Mouse (Mus musculus) stomach, postnatal 0 days (tissue): ENCODE results near the gene Tmprss6.

Source experiments
- CTCF ChIP-seq: IDR thresholded peaks from 2 replicates; pipeline ENCODE4 v1.5.1; 2016; ENCODE audit warnings: antibody characterized with exemption, low read depth, mild to moderate bottlenecking, moderate library complexity
- EP300 ChIP-seq: optimal IDR thresholded peaks from 2 replicates; pipeline ENCODE3; 2016; ENCODE audit warnings: antibody characterized with exemption

DNA sequence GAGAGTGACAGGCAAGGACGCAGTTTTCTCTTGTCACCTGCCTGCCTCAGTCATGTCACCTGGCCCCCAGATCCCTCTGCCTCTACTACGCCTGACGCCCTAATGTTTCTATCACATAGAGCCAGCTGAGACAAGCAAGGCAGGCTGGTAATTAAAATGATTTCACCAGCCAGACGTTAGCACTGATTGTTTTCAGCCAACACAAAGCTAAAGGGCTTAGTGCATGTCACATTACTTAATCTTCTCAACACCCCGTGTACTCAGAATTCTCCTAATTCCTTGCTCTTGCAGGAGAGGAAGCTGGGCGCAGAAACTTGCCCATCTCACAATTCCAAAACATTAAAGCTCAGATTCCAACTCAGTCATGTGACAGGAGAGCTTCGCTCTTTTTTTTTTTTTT, 40.0 kb upstream of the Tmprss6 start:
- TF ChIP-seq CTCF, result no peak
- no peak for TF ChIP-seq EP300
